Mouse (Mus musculus): ENCODE data around the gene Orc3. TPM values are rescaled to one million over a fixed set of nuclear protein-coding genes. Genes with fewer than 3 reads are reported as not detected.
"Not testable (repeated sequence)": the region's sequence is repeated elsewhere in the genome, so short reads cannot be mapped to it uniquely, and the experiment has no call there.

Orc3 gene
- total RNA-seq, 2 experiments from 2014 or later, result 36.7 to 46.9 TPM

- no peak for DNase-seq (ENCODE audit: low spot score in 2 of 2)
- intact Hi-C loops (cut with DNase I), result no loop called here
Observed at GRCm38 (mm10) chr4:34584871-34585607, 29.7 kb downstream of the Orc3 start.

GRCm38 (mm10) chr4:34583427-34583826 lies 31.3 kb downstream of the Orc3 start:
- intact Hi-C loops (cut with DNase I), result no loop called here
- no peak for DNase-seq (ENCODE audit: low spot score in 2 of 2)

- intact Hi-C loops (cut with DNase I), result no loop called here
- no peak for DNase-seq (ENCODE audit: low spot score in 2 of 2)
Observed at GRCm38 (mm10) chr4:34582476-34582875, 32.3 kb downstream of the Orc3 start.

- intact Hi-C loops (cut with DNase I), result no loop called here
- DNase-seq (ENCODE audit: low spot score in 2 of 2), result peak; percentile 34 to 38
Observed at GRCm38 (mm10) chr4:34581990-34582389, 32.8 kb downstream of the Orc3 start.

GRCm38 (mm10) chr4:34581489-34581888 lies 33.3 kb downstream of the Orc3 start:
- DNase-seq (ENCODE audit: low spot score in 2 of 2); intact Hi-C loops (cut with DNase I): not testable (repeated sequence)

GRCm38 (mm10) chr4:34579215-34579614 lies 35.5 kb downstream of the Orc3 start:
- intact Hi-C loops (cut with DNase I), result no loop called here

GRCm38 (mm10) chr4:34577028-34577427 lies 37.7 kb downstream of the Orc3 start:
- intact Hi-C loops (cut with DNase I), result no loop called here
- DNase-seq (ENCODE audit: low spot score in 2 of 2), result no peak

More at GRCm38 (mm10) chr4:34579215-34579614, 35.5 kb downstream of the Orc3 start:
- DNase-seq (ENCODE audit: low spot score in 2 of 2), result no peak

GRCm38 (mm10) chr4:34572876-34573275 lies 41.9 kb downstream of the Orc3 start:
- DNase-seq (ENCODE audit: low spot score in 2 of 2), result no peak
- intact Hi-C loops (cut with DNase I), result no loop called here

- intact Hi-C loops (cut with DNase I), result no loop called here
- no peak for DNase-seq (ENCODE audit: low spot score in 2 of 2)
Observed at GRCm38 (mm10) chr4:34566226-34566625, 48.5 kb downstream of the Orc3 start.

GRCm38 (mm10) chr4:34560971-34561370 lies 53.8 kb downstream of the Orc3 start:
- DNase-seq (ENCODE audit: low spot score in 2 of 2), result no peak

GRCm38 (mm10) chr4:34556183-34556582 lies 58.6 kb downstream of the Orc3 start:
- no peak for DNase-seq (ENCODE audit: low spot score in 2 of 2)
- intact Hi-C loops (cut with DNase I), result no loop called here

More at GRCm38 (mm10) chr4:34560971-34561370, 53.8 kb downstream of the Orc3 start:
- intact Hi-C loops (cut with DNase I), result no loop called here

- no peak for DNase-seq (ENCODE audit: low spot score in 2 of 2)
- intact Hi-C loops (cut with DNase I), result no loop called here
Observed at GRCm38 (mm10) chr4:34555604-34556003, 59.1 kb downstream of the Orc3 start.

- intact Hi-C loops (cut with DNase I), result loop anchor here (5.0 kb wide), 1 partner anchor 1307 kb away; no protein-coding TSS in a partner anchor
Observed at GRCm38 (mm10) chr4:34554596-34554995, 60.1 kb downstream of the Orc3 start.

GRCm38 (mm10) chr4:34551966-34552365 lies 62.8 kb downstream of the Orc3 start:
- intact Hi-C loops (cut with DNase I), result loop anchor here (5.0 kb wide), 1 partner anchor 1305 kb away; no protein-coding TSS in a partner anchor
- no peak for DNase-seq (ENCODE audit: low spot score in 2 of 2)

More at GRCm38 (mm10) chr4:34554596-34554995, 60.1 kb downstream of the Orc3 start:
- no peak for DNase-seq (ENCODE audit: low spot score in 2 of 2)

- intact Hi-C loops (cut with DNase I), result loop anchor here (5.0 kb wide), 1 partner anchor 1304 kb away; no protein-coding TSS in a partner anchor
- peak; percentile 26 to 45 for DNase-seq (ENCODE audit: low spot score in 2 of 2)
Observed at GRCm38 (mm10) chr4:34551098-34551809, 63.5 kb downstream of the Orc3 start.

- no peak for DNase-seq (ENCODE audit: low spot score in 2 of 2)
Observed at GRCm38 (mm10) chr4:34550748-34551097, 64.0 kb downstream of the Orc3 start, which contains the start of gene Akirin2. Gene Akirin2, plus strand, starts transcription at chr4:34550937.

GRCm38 (mm10) chr4:34549981-34550747 lies 64.6 kb downstream of the Orc3 start:
- peak; percentile 98 to 99 for DNase-seq (ENCODE audit: low spot score in 2 of 2)
- intact Hi-C loops (cut with DNase I), result loop anchor here (5.0 kb wide), 1 partner anchor 1303 kb away; no protein-coding TSS in a partner anchor

More at GRCm38 (mm10) chr4:34550748-34551097, 64.0 kb downstream of the Orc3 start, which contains the start of gene Akirin2:
- intact Hi-C loops (cut with DNase I), result loop anchor here (5.0 kb wide), 1 partner anchor 1303 kb away; no protein-coding TSS in a partner anchor

GRCm38 (mm10) chr4:34529941-34530340 lies 84.8 kb downstream of the Orc3 start:
- no peak for DNase-seq (ENCODE audit: low spot score in 2 of 2)
- intact Hi-C loops (cut with DNase I), result no loop called here

- intact Hi-C loops (cut with DNase I), result no loop called here
- no peak for DNase-seq (ENCODE audit: low spot score in 2 of 2)
Observed at GRCm38 (mm10) chr4:34529379-34529778, 85.4 kb downstream of the Orc3 start.

Measured in left cerebral cortex, postnatal 36 days (tissue).